Mouse (Mus musculus) liver, embryonic 18 days (tissue): ENCODE measurements around the gene Ccnj. TPM values are rescaled to one million over a fixed set of nuclear protein-coding genes. Genes with fewer than 3 reads are reported as not detected.

Source experiments
- polyA plus RNA-seq: library from polyadenylated mRNA; depleted of rRNA; stranded (reverse); fragments of >200 nt; gene quantifications from 2 replicates; pipeline ENCODE4 v1.2.3, GENCODE M21; 2012; rRNA removed

Ccnj gene
- 2.8 and 3.0 TPM in 2 replicates for polyA plus RNA-seq

DNA sequence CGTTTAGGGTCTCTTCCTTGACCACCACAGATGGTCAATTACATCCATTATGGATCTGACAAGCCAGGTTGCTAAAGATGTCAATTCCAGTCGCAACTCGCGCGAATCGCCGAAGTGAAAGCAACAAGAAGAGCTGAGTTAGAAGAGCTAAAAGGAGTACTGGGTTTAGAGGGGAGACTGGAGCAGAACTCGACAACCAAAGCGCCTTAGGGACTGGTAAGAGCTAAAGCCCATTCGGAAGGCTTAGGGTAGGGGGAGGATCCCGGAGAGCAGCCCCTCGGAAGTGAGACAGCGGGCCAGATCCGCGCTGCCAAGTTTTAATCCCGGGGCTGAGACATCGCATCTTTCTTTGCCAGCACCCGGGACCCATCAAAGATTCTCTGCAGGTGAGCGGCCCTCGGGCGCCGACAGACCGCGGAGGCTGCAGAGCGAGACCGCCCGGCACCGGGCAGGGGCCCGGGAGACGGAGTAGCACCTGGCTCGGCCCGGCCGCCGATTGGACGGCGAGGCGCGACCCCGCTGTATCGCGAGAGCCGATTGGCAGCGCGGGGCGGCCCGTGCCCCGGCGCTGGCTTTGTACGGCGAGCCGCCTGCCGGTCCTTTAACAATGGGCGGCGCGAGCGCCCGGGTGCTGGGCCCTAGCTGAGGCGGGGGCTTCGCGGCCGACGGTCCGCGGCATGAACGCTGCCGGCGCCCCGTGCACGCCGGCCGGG lies at the start of gene Ccnj:
Ccnj (plus strand) TSS at position 577 of the 713 bp plus-strand sequence.

DNA sequence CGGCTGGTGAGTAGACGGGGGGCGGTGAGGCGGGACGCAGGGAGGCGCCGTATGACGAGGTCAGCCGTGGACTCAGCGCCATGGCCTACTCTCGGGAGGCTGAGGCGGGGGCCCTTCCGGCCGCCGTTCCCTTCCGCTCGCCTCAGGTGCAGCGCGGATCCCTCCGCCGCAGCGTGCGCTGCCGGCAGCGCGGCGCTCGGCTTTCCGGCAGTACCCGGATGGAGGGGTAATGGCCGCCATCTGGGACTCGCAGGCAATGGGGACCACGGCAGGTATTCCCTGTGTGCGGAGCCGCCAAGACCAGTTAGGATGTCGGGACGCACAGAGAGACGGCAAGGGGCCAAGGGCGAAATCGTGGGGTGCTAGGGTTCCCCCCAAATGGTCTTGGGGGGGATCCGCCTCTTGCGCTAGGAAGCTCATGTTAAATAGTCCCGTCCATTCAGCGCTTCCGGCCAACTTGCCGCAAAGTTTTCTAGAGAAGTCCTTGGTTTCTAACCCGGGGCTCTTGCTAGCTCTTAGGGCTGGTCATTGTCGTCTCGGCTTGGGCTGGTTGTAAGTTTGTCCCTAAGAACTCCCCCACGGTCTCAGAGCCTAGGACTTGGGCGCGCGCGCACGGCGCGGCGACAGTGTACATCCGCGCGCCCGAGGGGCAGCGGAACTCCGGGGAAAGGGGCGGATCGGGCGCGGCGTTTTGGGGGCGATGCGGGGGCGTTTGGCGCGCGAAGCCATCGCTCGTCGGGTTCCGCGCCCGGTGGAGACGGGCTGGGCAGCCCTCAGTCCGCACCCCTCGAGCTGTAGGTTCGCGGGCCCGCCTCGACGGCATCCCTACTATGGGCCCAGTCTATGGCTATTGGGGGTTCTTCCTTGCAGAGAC lies 63.7 kb downstream of the Ccnj start, which contains the start of gene Zfp518a:
Zfp518a (plus strand) TSS at position 187 of the 874 bp plus-strand sequence.

Other genes starting within 250 kb of the Ccnj start
- gene Aldh18a1, start 242.8 kb upstream of the Ccnj start, polyA plus RNA-seq = 14.7 and 15.1 TPM in 2 replicates
- 1.7 and 2.2 TPM in 2 replicates for gene Tctn3, start 219.0 kb upstream of the Ccnj start, polyA plus RNA-seq
- 5.1 and 5.4 TPM in 2 replicates for gene Entpd1, start 218.9 kb upstream of the Ccnj start, polyA plus RNA-seq
- gene Cc2d2b, start 82.5 kb upstream of the Ccnj start, polyA plus RNA-seq = 0.41 and 0.49 TPM in 2 replicates
- gene Zfp518a, start 63.4 kb downstream of the Ccnj start, polyA plus RNA-seq = 2.3 and 2.5 TPM in 2 replicates
- 1.7 and 2.5 TPM in 2 replicates for gene Blnk, start 163.3 kb downstream of the Ccnj start, polyA plus RNA-seq
- gene Dntt, start 198.0 kb downstream of the Ccnj start, polyA plus RNA-seq = 0.02 and 0.06 TPM in 2 replicates
- not detected in 2 replicates for gene Opalin, start 245.8 kb downstream of the Ccnj start, polyA plus RNA-seq